Mouse (Mus musculus): ENCODE data around the gene 1700008O03Rik. TPM values are rescaled to one million over a fixed set of nuclear protein-coding genes. Genes with fewer than 3 reads are reported as not detected.

The 1700008O03Rik gene
- polyA plus RNA-seq, 1 experiment from 2014 or later = 0.99 TPM

DNA sequence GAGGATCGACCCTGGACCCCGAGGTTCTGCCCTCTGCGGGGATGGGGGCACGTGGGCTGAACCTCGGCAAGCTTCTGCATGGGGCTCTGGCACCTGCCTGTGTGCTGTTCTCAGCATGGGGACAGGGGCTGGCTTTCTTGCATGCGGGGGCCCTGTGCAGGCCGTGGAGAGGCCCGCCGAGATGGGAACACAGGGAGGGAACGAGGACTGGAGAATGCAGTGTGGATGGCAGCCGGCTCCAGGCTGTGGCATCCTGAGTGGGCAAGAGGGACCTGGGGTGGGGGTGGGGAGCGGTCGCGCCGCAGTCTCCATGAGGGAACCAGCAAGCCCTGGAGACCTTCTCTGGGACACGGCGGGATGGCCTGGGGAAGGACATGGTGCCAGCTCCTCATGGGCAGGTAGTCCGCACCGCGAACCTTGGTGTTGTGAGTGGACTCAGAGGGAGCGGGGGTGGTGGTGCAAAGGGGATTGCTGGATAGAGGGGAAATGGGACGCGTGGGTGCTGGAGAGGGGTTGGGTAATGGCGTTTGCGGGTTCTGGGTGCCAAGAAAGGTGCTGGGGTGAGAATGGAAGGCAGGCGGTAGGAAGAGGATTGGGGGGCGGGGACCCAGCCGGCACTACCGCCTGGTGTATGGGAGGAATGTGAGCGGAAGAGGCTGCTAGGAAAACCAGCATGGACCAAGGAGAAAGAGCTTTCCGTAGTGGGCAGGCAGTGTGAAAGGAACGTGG lies 48.3 kb downstream of the 1700008O03Rik start:
- peak overlapping the region; percentile 73; the same call in 1 of the 2 replicates for H3K4me2 ChIP-seq (replicated peaks)
- H3K9ac ChIP-seq = no peak overlapping the region
- peaks cover 10% of the 10 kb centered on the region for H3K4me1 ChIP-seq (replicated peaks)
- 0 out of 2 replicates have a peak overlapping the region, but pooled peaks have one; percentile 43 for H3K4me3 ChIP-seq (replicated peaks)
- H3K9me3 ChIP-seq = no peaks in the 10 kb centered on the region
- no peaks in the 10 kb centered on the region for H3K36me3 ChIP-seq
- 5% methylated on average over 32 of the region's 32 CpGs for WGBS
- no peak overlapping the region for H3K27ac ChIP-seq
- no peak for ATAC-seq
- peaks cover 60% of the 10 kb centered on the region for H3K27me3 ChIP-seq (replicated peaks)

- no peaks in the 10 kb centered on the region for H3K9me3 ChIP-seq
- 5% methylated on average over 36 of the region's 54 CpGs for WGBS
- no peaks in the 10 kb centered on the region for H3K36me3 ChIP-seq
- H3K9ac ChIP-seq = no peak overlapping the region
- H3K4me3 ChIP-seq (replicated peaks) = peak overlapping the region; percentile 43
- H3K27me3 ChIP-seq (replicated peaks) = peaks cover 60% of the 10 kb centered on the region
- peak; percentile 34; the same call in 1 of the 2 replicates for ATAC-seq
- peaks cover 10% of the 10 kb centered on the region for H3K4me1 ChIP-seq (replicated peaks)
- H3K4me2 ChIP-seq (replicated peaks) = peak overlapping the region; percentile 73
- no peak overlapping the region for H3K27ac ChIP-seq
Observed at GRCm38 (mm10) chr7:44336046-44337021, 49.3 kb downstream of the 1700008O03Rik start.

- ATAC-seq = peak; percentile 77
- Histone ChIP-seq H3K4me1 (replicated peaks) (peaks cover 10% of the 10 kb centered on the region), H3K27ac (no peak overlapping the region), H3K4me3 (replicated peaks) (peak overlapping the region; percentile 43), H3K9ac (no peak overlapping the region), H3K27me3 (replicated peaks) (peaks cover 57% of the 10 kb centered on the region), H3K9me3 (no peaks in the 10 kb centered on the region), H3K4me2 (replicated peaks) (peak overlapping the region; percentile 73), H3K36me3 (no peaks in the 10 kb centered on the region)
- 5% methylated on average over 29 of the region's 40 CpGs for WGBS
Observed at GRCm38 (mm10) chr7:44335031-44335878, 50.4 kb downstream of the 1700008O03Rik start.

DNA sequence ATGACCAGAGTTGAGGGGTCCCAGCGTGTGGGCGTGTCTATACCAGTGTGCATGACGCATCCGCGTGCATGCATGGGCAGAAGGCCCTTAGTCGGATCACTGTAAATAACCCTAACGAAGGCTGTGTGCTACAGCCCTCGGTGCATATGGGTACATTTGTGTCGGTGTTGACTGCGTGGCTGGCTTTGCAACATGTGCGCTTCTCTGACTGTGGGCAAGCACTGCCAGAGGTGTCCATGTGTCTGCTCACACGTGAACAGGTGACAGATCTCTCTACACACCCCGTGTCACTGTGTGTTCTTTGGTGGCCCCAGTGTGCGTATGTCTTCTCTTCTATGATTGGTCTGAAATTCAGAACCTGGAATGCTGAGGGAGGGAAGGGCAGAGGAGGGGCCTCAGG lies 51.5 kb downstream of the 1700008O03Rik start:
- Histone ChIP-seq H3K9ac (no peak overlapping the region), H3K36me3 (no peaks in the 10 kb centered on the region), H3K27me3 (replicated peaks) (peaks cover 50% of the 10 kb centered on the region), H3K4me3 (replicated peaks) (no peak overlapping the region), H3K4me2 (replicated peaks) (no peak overlapping the region), H3K4me1 (replicated peaks) (peaks cover 10% of the 10 kb centered on the region), H3K9me3 (no peaks in the 10 kb centered on the region), H3K27ac (no peak overlapping the region)
- ATAC-seq = no peak
- 73% methylated on average over 14 of the region's 14 CpGs for whole genome bisulfite sequencing

- H3K27me3 ChIP-seq (replicated peaks) = peaks cover 35% of the 10 kb centered on the region
- H3K4me3 ChIP-seq (replicated peaks) = no peak overlapping the region
- ATAC-seq = no peak
- 54% methylated on average over 3 of the region's 3 CpGs for WGBS
- no peak overlapping the region for H3K4me2 ChIP-seq (replicated peaks)
- no peaks in the 10 kb centered on the region for H3K9me3 ChIP-seq
- no peak overlapping the region for H3K9ac ChIP-seq
- H3K4me1 ChIP-seq (replicated peaks) = peaks cover 10% of the 10 kb centered on the region
- no peaks in the 10 kb centered on the region for H3K36me3 ChIP-seq
- H3K27ac ChIP-seq = no peak overlapping the region
Observed at GRCm38 (mm10) chr7:44332336-44332735, 53.3 kb downstream of the 1700008O03Rik start.

DNA sequence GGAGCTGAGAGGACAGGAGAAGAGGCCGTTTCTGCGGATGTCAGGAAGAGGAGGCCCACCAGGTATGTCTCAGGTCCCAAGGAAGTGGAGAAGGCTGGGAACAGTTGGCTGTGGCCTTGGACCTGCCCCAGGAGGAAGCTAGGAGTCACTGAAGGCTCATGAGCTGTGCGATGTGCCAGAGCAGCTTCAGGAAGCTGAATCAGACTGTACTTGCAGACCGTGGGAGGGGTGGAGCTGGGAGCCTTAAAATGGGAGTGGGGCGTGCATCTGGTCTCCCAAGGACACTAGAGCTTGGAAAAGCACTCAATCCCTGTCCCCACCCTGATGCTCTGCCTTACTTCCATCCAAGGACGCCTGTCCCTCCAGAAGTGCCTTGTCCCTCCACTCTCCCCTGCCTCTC lies 59.0 kb downstream of the 1700008O03Rik start:
- ATAC-seq = no peak

GRCm38 (mm10) chr7:44322290-44322689 lies 63.3 kb downstream of the 1700008O03Rik start:
- Histone ChIP-seq H3K9me3 (no peaks in the 10 kb centered on the region), H3K36me3 (no peaks in the 10 kb centered on the region), H3K4me2 (replicated peaks) (no peak overlapping the region), H3K4me3 (replicated peaks) (no peak overlapping the region), H3K9ac (no peak overlapping the region), H3K27ac (no peak overlapping the region), H3K27me3 (replicated peaks) (no peaks in the 10 kb centered on the region; the same call in 1 of the 2 replicates), H3K4me1 (replicated peaks) (no peaks in the 10 kb centered on the region)
- 85% methylated on average over 1 of the region's 1 CpGs for WGBS
- ATAC-seq = no peak

More for the DNA sequence above, 59.0 kb downstream of the 1700008O03Rik start:
- WGBS = 52% methylated on average over 6 of the region's 6 CpGs
- H3K4me1 ChIP-seq (replicated peaks) = no peaks in the 10 kb centered on the region
- no peak overlapping the region for H3K4me3 ChIP-seq (replicated peaks)
- no peaks in the 10 kb centered on the region; the same call in 1 of the 2 replicates for H3K27me3 ChIP-seq (replicated peaks)
- no peaks in the 10 kb centered on the region for H3K36me3 ChIP-seq
- H3K9ac ChIP-seq = no peak overlapping the region
- H3K9me3 ChIP-seq = no peaks in the 10 kb centered on the region
- no peak overlapping the region for H3K4me2 ChIP-seq (replicated peaks)
- no peak overlapping the region for H3K27ac ChIP-seq

- H3K4me1 ChIP-seq (replicated peaks) = no peaks in the 10 kb centered on the region
- H3K4me3 ChIP-seq (replicated peaks) = no peak overlapping the region
- no peaks in the 10 kb centered on the region; the same call in 1 of the 2 replicates for H3K27me3 ChIP-seq (replicated peaks)
- H3K9me3 ChIP-seq = no peaks in the 10 kb centered on the region
- H3K27ac ChIP-seq = no peak overlapping the region
- 55% methylated on average over 8 of the region's 8 CpGs for WGBS
- no peak overlapping the region for H3K4me2 ChIP-seq (replicated peaks)
- ATAC-seq = no peak
- no peaks in the 10 kb centered on the region for H3K36me3 ChIP-seq
- H3K9ac ChIP-seq = no peak overlapping the region
Observed at GRCm38 (mm10) chr7:44320886-44321285, 64.7 kb downstream of the 1700008O03Rik start.

GRCm38 (mm10) chr7:44317913-44318312 lies 67.7 kb downstream of the 1700008O03Rik start:
- no peak overlapping the region for H3K4me3 ChIP-seq (replicated peaks)
- WGBS = 31% methylated on average over 4 of the region's 4 CpGs
- H3K27ac ChIP-seq = no peak overlapping the region
- no peaks in the 10 kb centered on the region for H3K27me3 ChIP-seq (replicated peaks)
- H3K9ac ChIP-seq = no peak overlapping the region
- H3K4me1 ChIP-seq (replicated peaks) = no peaks in the 10 kb centered on the region
- no peaks in the 10 kb centered on the region for H3K9me3 ChIP-seq
- H3K36me3 ChIP-seq = no peaks in the 10 kb centered on the region
- no peak for ATAC-seq
- H3K4me2 ChIP-seq (replicated peaks) = no peak overlapping the region

- ATAC-seq = no peak
- Histone ChIP-seq H3K4me3 (replicated peaks) (no peak overlapping the region), H3K27me3 (replicated peaks) (peaks cover 24% of the 10 kb centered on the region; the same call in 1 of the 2 replicates), H3K9ac (no peak overlapping the region; the same call in 1 of the 2 replicates), H3K9me3 (no peaks in the 10 kb centered on the region), H3K36me3 (no peaks in the 10 kb centered on the region), H3K4me2 (replicated peaks) (no peak overlapping the region), H3K4me1 (replicated peaks) (peaks cover 12% of the 10 kb centered on the region), H3K27ac (no peak overlapping the region)
- WGBS = 72% methylated on average over 16 of the region's 16 CpGs
Observed at GRCm38 (mm10) chr7:44312484-44312883, 73.1 kb downstream of the 1700008O03Rik start.

DNA sequence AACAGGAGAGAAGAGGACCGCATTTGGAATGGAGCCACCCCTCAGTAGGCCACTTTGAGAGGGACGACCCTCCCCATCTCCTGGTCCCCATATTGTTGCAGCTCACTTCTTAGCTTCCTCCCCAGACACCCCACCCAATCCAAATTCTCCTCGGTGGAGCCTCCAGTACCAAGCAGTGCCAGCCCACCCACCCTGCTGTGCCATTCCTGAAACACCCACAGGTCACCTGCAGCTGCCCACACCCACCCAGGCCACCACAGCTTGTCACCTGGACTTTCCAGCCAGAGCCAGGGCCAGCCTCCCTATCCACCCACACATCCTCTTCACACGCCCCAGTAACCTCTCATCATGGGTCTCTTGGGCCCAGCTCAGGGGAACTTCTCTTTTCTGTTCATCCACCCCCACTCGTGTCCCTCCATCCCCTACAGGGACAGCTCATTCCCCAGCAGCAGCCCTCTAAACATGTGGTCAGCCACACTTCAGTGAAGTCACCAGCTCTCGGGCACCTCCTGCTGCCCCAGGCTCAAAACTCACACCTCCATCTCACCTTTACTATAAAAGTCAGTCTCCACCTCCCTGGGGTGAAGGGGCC lies 73.8 kb downstream of the 1700008O03Rik start:
- no peak for ATAC-seq
- Histone ChIP-seq H3K27ac (no peak overlapping the region), H3K4me1 (replicated peaks) (peaks cover 17% of the 10 kb centered on the region), H3K9me3 (no peaks in the 10 kb centered on the region), H3K4me2 (replicated peaks) (peak overlapping the region; percentile 98; the same call in 1 of the 2 replicates), H3K36me3 (no peaks in the 10 kb centered on the region), H3K9ac (no peak overlapping the region), H3K27me3 (replicated peaks) (peaks cover 24% of the 10 kb centered on the region; the same call in 1 of the 2 replicates), H3K4me3 (replicated peaks) (no peak overlapping the region)
- WGBS = 27% methylated on average over 6 of the region's 6 CpGs
